Mouse (Mus musculus) C2C12 (cell line): Measurements from ENCODE around the gene Gucy1b2.

ENCODE experiments used
- CEBPB ChIP-seq: IDR thresholded peaks from one replicate; pipeline ENCODE4 v1.6.1; 2011; ENCODE audit warnings: low read depth, mild to moderate bottlenecking, control low read depth, moderate library complexity
- CTCF ChIP-seq: IDR thresholded peaks from one replicate; pipeline ENCODE4 v1.5.1; 2011; ENCODE audit not compliant: control insufficient read depth, insufficient read depth, insufficient read length
- MAX ChIP-seq: IDR thresholded peaks from one replicate; pipeline ENCODE4 v1.6.1; 2011; ENCODE audit warnings: mild to moderate bottlenecking, control low read depth
- MYOD1 ChIP-seq: IDR thresholded peaks from one replicate; pipeline ENCODE4 v1.6.1; 2011; ENCODE audit warnings: low read depth; ENCODE audit not compliant: control insufficient read depth, insufficient read length
- MYOG ChIP-seq: IDR thresholded peaks from one replicate; pipeline ENCODE4 v1.6.1; 2011; ENCODE audit not compliant: control insufficient read depth, insufficient read length; ENCODE audit errors: extremely low read depth
- USF1 ChIP-seq: IDR thresholded peaks from one replicate; pipeline ENCODE4 v1.6.1; 2011; ENCODE audit warnings: low read depth, mild to moderate bottlenecking, control low read depth, moderate library complexity

GRCm38 (mm10) chr14:62488270-62488669, 32.2 kb upstream of the Gucy1b2 start:
- TF ChIP-seq CTCF: no peak
- no peak for TF ChIP-seq MAX
- TF ChIP-seq USF1: no peak
- TF ChIP-seq MYOG: no peak
- TF ChIP-seq CEBPB: no peak
- no peak for TF ChIP-seq MYOD1
